Mouse (Mus musculus) gastrocnemius, postnatal 36 days (tissue): ENCODE data around the gene Tspan13. TPM values are rescaled to one million over a fixed set of nuclear protein-coding genes. Genes with fewer than 3 reads are reported as not detected.

ENCODE experiments used
- DNase-seq, 2 experiments: peaks; one replicate each; pipeline ENCODE4 v3.0.0; 2022
- intact Hi-C: fragments of 180-260 bp; cut with DNase I; formaldehyde crosslinking; loops from one replicate; pipeline ENCODE4 v1.15.1; 2025
- long read RNA-seq, 2 experiments: library from polyadenylated mRNA; stranded (forward); transcript quantifications; one replicate each; pipeline ENCODE4 v2.0.0; 2021
- total RNA-seq, 2 experiments: library from RNA; stranded (reverse); gene quantifications; 2 replicates each; pipeline ENCODE4 v1.2.3; 2021

The Tspan13 gene
- total RNA-seq, result 10 to 100 TPM; 21.2 to 24.1 TPM
- long read RNA-seq, experiment 1, transcript Tspan13-201 (6 exons, 1,932 nt), result major isoform, 46 of 53 reads
- long read RNA-seq, experiment 1, partial matches to known transcripts, result 6 of 53 reads
- long read RNA-seq, experiment 1, other reads (novel, unspliced or antisense), result 1 of 53 reads
- long read RNA-seq, experiment 2, transcript Tspan13-201 (6 exons, 1,932 nt), result major isoform, 52 of 60 reads
- long read RNA-seq, experiment 2, partial matches to known transcripts, result 6 of 60 reads
- long read RNA-seq, experiment 2, other reads (novel, unspliced or antisense), result 2 of 60 reads

- DNase-seq, result peak; percentile 48 to 49
- intact Hi-C loops, result no loop called here
Measured at GRCm38 (mm10) chr12:36042348-36042778, at the start of gene Tspan13. Gene Tspan13, minus strand, starts transcription at chr12:36042500.

GRCm38 (mm10) chr12:36091964-36092363 lies 49.7 kb upstream of the Tspan13 start:
- intact Hi-C loops, result no loop called here

GRCm38 (mm10) chr12:36089221-36089620 lies 46.9 kb upstream of the Tspan13 start:
- intact Hi-C loops, result no loop called here
- DNase-seq, result no peak

More at GRCm38 (mm10) chr12:36091964-36092363, 49.7 kb upstream of the Tspan13 start:
- DNase-seq, result no peak

- no peak for DNase-seq
- intact Hi-C loops, result no loop called here
Measured at GRCm38 (mm10) chr12:36088804-36089203, 46.5 kb upstream of the Tspan13 start.

GRCm38 (mm10) chr12:36085380-36085779 lies 43.1 kb upstream of the Tspan13 start:
- DNase-seq, result no peak
- intact Hi-C loops, result no loop called here

GRCm38 (mm10) chr12:36078101-36078899 lies 36.0 kb upstream of the Tspan13 start:
- intact Hi-C loops, result no loop called here
- DNase-seq, result no peak

- intact Hi-C loops, result no loop called here
- DNase-seq, result no peak
Measured at GRCm38 (mm10) chr12:36072860-36073259, 30.6 kb upstream of the Tspan13 start.

GRCm38 (mm10) chr12:36070231-36070630 lies 27.9 kb upstream of the Tspan13 start:
- intact Hi-C loops, result no loop called here

GRCm38 (mm10) chr12:36067538-36067937 lies 25.2 kb upstream of the Tspan13 start:
- no peak for DNase-seq
- intact Hi-C loops, result no loop called here

More at GRCm38 (mm10) chr12:36070231-36070630, 27.9 kb upstream of the Tspan13 start:
- no peak for DNase-seq

- no peak for DNase-seq
- intact Hi-C loops, result no loop called here
Measured at GRCm38 (mm10) chr12:36065911-36066310, 23.6 kb upstream of the Tspan13 start.

GRCm38 (mm10) chr12:36057699-36058098 lies 15.4 kb upstream of the Tspan13 start:
- intact Hi-C loops, result no loop called here
- DNase-seq, result no peak

- intact Hi-C loops, result no loop called here
- DNase-seq, result no peak
Measured at GRCm38 (mm10) chr12:36050276-36050675, 8.0 kb upstream of the Tspan13 start.

GRCm38 (mm10) chr12:36047593-36047992 lies 5.3 kb upstream of the Tspan13 start:
- intact Hi-C loops, result no loop called here
- DNase-seq, result no peak

- no peak for DNase-seq
- intact Hi-C loops, result no loop called here
Measured at GRCm38 (mm10) chr12:36046196-36046595, 3.9 kb upstream of the Tspan13 start.

GRCm38 (mm10) chr12:36044691-36045090 lies 2.4 kb upstream of the Tspan13 start:
- intact Hi-C loops, result no loop called here
- no peak for DNase-seq

GRCm38 (mm10) chr12:36041703-36042347 lies 475 bp downstream of the Tspan13 start:
- intact Hi-C loops, result no loop called here
- peak in 1 of 2 experiments; percentile 37 for DNase-seq

GRCm38 (mm10) chr12:36041281-36041589 lies 1.1 kb downstream of the Tspan13 start:
- intact Hi-C loops, result no loop called here

GRCm38 (mm10) chr12:36040571-36041280 lies 1.6 kb downstream of the Tspan13 start:
- intact Hi-C loops, result no loop called here
- no peak for DNase-seq

More at GRCm38 (mm10) chr12:36041281-36041589, 1.1 kb downstream of the Tspan13 start:
- no peak for DNase-seq

- DNase-seq, result no peak
- intact Hi-C loops, result no loop called here
Measured at GRCm38 (mm10) chr12:36039541-36040084, 2.7 kb downstream of the Tspan13 start.

- DNase-seq, result no peak
- intact Hi-C loops, result no loop called here
Measured at GRCm38 (mm10) chr12:36036776-36037175, 5.5 kb downstream of the Tspan13 start.
